Mouse (Mus musculus) left cerebral cortex, adult 11 months (tissue): ENCODE results near the gene Tulp4.

ENCODE experiments used
- DNase-seq: peaks from one replicate; pipeline ENCODE4 v3.0.0; 2022; ENCODE audit warnings: low spot score

Tulp4 gene

GRCm38 (mm10) chr17:6123776-6124175, 17.5 kb downstream of the Tulp4 start:
- DNase-seq, result no peak

GRCm38 (mm10) chr17:6125441-6125840, 19.2 kb downstream of the Tulp4 start:
- no peak for DNase-seq

GRCm38 (mm10) chr17:6128039-6128438, 21.8 kb downstream of the Tulp4 start:
- DNase-seq, result no peak

- no peak for DNase-seq
Observed at GRCm38 (mm10) chr17:6129361-6129760, 23.1 kb downstream of the Tulp4 start.

- no peak for DNase-seq
Observed at GRCm38 (mm10) chr17:6131083-6131482, 24.8 kb downstream of the Tulp4 start.

- DNase-seq, result no peak
Observed at GRCm38 (mm10) chr17:6140875-6141274, 34.6 kb downstream of the Tulp4 start.

- DNase-seq, result no peak
Observed at GRCm38 (mm10) chr17:6141344-6141743, 35.1 kb downstream of the Tulp4 start.

- no peak for DNase-seq
Observed at GRCm38 (mm10) chr17:6145244-6145643, 39.0 kb downstream of the Tulp4 start.

- DNase-seq, result no peak
Observed at GRCm38 (mm10) chr17:6152941-6153340, 46.7 kb downstream of the Tulp4 start.

- DNase-seq, result no peak
Observed at GRCm38 (mm10) chr17:6153581-6153980, 47.3 kb downstream of the Tulp4 start.

GRCm38 (mm10) chr17:6154366-6154765, 48.1 kb downstream of the Tulp4 start:
- DNase-seq, result no peak

- DNase-seq, result no peak
Observed at GRCm38 (mm10) chr17:6160495-6160894, 54.3 kb downstream of the Tulp4 start.

- no peak for DNase-seq
Observed at GRCm38 (mm10) chr17:6161916-6162315, 55.7 kb downstream of the Tulp4 start.

GRCm38 (mm10) chr17:6162761-6163160, 56.5 kb downstream of the Tulp4 start:
- no peak for DNase-seq

GRCm38 (mm10) chr17:6164911-6165310, 58.7 kb downstream of the Tulp4 start:
- DNase-seq, result no peak

- no peak for DNase-seq
Observed at GRCm38 (mm10) chr17:6172440-6172839, 66.2 kb downstream of the Tulp4 start.

GRCm38 (mm10) chr17:6172926-6173690, 66.9 kb downstream of the Tulp4 start:
- no peak for DNase-seq

- no peak for DNase-seq
Observed at GRCm38 (mm10) chr17:6174574-6174973, 68.3 kb downstream of the Tulp4 start.

- DNase-seq, result no peak
Observed at GRCm38 (mm10) chr17:6178564-6179267, 72.5 kb downstream of the Tulp4 start.

- no peak for DNase-seq
Observed at GRCm38 (mm10) chr17:6179389-6179788, 73.2 kb downstream of the Tulp4 start.

- peak; percentile 64 for DNase-seq
Observed at GRCm38 (mm10) chr17:6180421-6180820, 74.2 kb downstream of the Tulp4 start.

GRCm38 (mm10) chr17:6182715-6183114, 76.5 kb downstream of the Tulp4 start:
- no peak for DNase-seq

- DNase-seq, result no peak
Observed at GRCm38 (mm10) chr17:6186651-6187050, 80.4 kb downstream of the Tulp4 start.

- DNase-seq, result no peak
Observed at GRCm38 (mm10) chr17:6187183-6187582, 80.9 kb downstream of the Tulp4 start.
